Mouse (Mus musculus) CH12.LX (cell line): Measurements from ENCODE around the gene Stag3.

Source experiments
- E2F4 ChIP-seq: IDR thresholded peaks from 2 replicates; pipeline ENCODE4 v1.6.1; 2011; ENCODE audit warnings: low read depth, low read length, improper control_type of control experiment; ENCODE audit not compliant: insufficient replicate concordance
- EP300 ChIP-seq: IDR thresholded peaks from 2 replicates; pipeline ENCODE4 v1.6.1; 2011; ENCODE audit warnings: low read length, improper control_type of control experiment
- HCFC1 ChIP-seq: IDR thresholded peaks from 2 replicates; pipeline ENCODE4 v1.6.1; 2012; ENCODE audit warnings: low read depth, mild to moderate bottlenecking, inconsistent platforms, low read length, improper control_type of control experiment
- POLR2A ChIP-seq: IDR thresholded peaks from 2 replicates; pipeline ENCODE4 v1.6.1; 2011; ENCODE audit warnings: low read depth, mild to moderate bottlenecking, improper control_type of control experiment, low read length
- TCF12 ChIP-seq: IDR thresholded peaks from 2 replicates; pipeline ENCODE4 v1.6.1; 2014; ENCODE audit warnings: low read depth, mild to moderate bottlenecking, inconsistent platforms, low read length, improper control_type of control experiment
- UBTF ChIP-seq: IDR thresholded peaks from 2 replicates; pipeline ENCODE4 v1.6.1; 2012; ENCODE audit warnings: low read depth, mild to moderate bottlenecking, inconsistent platforms, low read length, improper control_type of control experiment, moderate library complexity
- ZMIZ1 ChIP-seq: IDR thresholded peaks from 2 replicates; pipeline ENCODE4 v1.6.1; 2012; ENCODE audit warnings: low read depth, mild to moderate bottlenecking, inconsistent platforms, low read length, improper control_type of control experiment

DNA sequence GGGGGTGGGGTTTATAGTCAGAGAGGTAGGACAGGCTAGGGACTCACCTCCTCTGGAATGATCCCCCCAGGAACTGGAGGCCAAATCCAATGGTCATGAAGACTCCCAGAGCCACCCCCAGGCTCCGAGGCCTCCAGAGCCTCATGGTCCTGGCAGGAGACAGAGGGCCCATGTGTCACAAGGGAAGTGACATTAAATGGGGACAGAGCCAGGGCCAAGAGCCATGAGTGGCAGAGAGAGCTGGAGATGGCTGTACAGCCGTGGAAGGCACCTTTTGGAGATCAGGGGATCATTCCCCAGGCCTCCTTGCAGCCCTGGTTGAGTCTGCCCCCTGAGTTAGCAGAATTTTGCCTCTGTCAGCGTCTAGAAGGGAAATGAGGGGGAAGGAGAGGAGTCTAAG lies 8.8 kb upstream of the Stag3 start:
- TF ChIP-seq ZMIZ1 (no peak), UBTF (no peak), EP300 (no peak), E2F4 (no peak), HCFC1 (no peak), POLR2A (no peak), TCF12 (no peak)
